Mouse (Mus musculus): ENCODE data around the gene Ncor2. TPM values are rescaled to one million over a fixed set of nuclear protein-coding genes. Genes with fewer than 3 reads are reported as not detected.

The Ncor2 gene
- total and polyA plus RNA-seq, 3 experiments = 5.0 to 46.8 TPM; not detected in 1

DNA sequence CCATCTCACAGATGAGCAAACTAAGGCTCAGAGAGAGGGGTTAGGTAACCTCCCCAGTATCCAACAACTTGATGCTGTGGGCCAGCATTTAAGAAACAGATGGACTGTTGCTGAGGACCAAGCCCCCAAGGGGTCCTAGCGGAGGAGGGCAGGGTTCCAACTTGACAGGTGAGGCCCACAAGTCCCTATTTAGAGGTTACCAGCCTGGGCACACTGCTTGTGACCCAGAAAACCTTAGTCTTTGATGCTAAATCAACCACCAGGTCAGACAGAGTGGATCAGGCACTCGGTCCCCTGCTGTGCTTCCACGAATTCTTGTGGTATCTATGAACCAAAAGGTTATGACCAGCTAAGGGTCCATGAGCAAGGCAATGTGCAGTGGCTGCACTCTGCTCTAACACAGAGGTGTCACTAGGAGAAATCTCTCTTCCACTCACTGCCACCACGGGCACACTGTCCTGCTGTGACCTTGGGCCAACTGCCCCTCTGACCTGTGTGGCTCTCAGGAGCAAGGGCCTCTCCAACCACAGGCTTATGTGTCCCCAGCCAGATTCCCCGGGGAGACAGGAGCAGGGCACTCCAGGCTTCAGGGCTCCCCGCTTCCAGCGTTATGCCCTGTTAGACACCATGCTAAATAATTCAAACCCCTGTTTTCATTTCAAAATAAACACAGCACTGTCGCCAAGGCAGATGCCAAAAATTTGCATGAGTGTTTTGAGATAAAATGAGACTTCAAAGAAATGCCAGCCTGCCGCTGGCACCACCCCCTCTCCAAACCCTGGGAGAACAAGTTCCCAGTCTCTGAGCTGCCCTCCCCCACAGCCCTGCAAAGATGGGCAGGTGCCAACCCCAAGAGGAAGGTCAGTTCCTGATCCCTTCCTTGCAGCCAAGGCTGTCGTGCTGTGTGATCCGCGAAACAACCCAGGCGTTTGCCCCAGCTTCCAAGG is 4.0 kb downstream of the Ncor2 start:
- H3K79me2 ChIP-seq (ENCODE audit: control insufficient read depth, insufficient read depth, low read length, poor library complexity) = peaks cover 82% of the 10 kb centered on the region
- no peak overlapping the region for H3K27ac ChIP-seq (ENCODE audit: control insufficient read depth, low read depth, low read length)
- no peaks in the 10 kb centered on the region for H3K9me3 ChIP-seq (replicated peaks; ENCODE audit: insufficient read depth, low read length)
- no peak for TF ChIP-seq MEF2A (IDR thresholded peaks at IDR 0.05; ENCODE audit: extremely low read depth, insufficient replicate concordance, low read depth, low read length, poor library complexity, severe bottlenecking)
- no peak for TF ChIP-seq KAT2A (conservative IDR thresholded peaks at IDR 0.05; ENCODE audit: low read depth, low read length)
- no peak for TF ChIP-seq CHD1 (IDR thresholded peaks at IDR 0.05; ENCODE audit: low read depth, low read length)
- TF ChIP-seq TBP (IDR thresholded peaks at IDR 0.05; ENCODE audit: low read depth, low read length) = no peak
- no peak for TF ChIP-seq NELFE (IDR thresholded peaks at IDR 0.05; ENCODE audit: low read depth, low read length)
- TF ChIP-seq EP300 (IDR thresholded peaks at IDR 0.05; ENCODE audit: low read depth in 1 of 2, low read length in 2 of 2) = no peak
- no peak for TF ChIP-seq USF2 (IDR thresholded peaks at IDR 0.05; ENCODE audit: borderline replicate concordance in 1 of 2, insufficient read depth in 1 of 2, low read depth in 1 of 2, low read length in 2 of 2)
- no peak for TF ChIP-seq MAFK (IDR thresholded peaks at IDR 0.05; ENCODE audit: borderline replicate concordance, low read depth, low read length)
- TF ChIP-seq MAZ (IDR thresholded peaks at IDR 0.05; ENCODE audit: low read depth, low read length) = no peak
- TF ChIP-seq POLR2AphosphoS2 (IDR thresholded peaks at IDR 0.05; ENCODE audit: low read length) = no peak
- TF ChIP-seq GABPA (IDR thresholded peaks at IDR 0.05; ENCODE audit: low read depth, low read length) = no peak
- TF ChIP-seq POLR2A (IDR thresholded peaks at IDR 0.05; ENCODE audit: control insufficient read depth in 1 of 2, insufficient read depth in 1 of 2, low read depth in 1 of 2, low read length in 2 of 2, poor library complexity in 1 of 2) = no peak
- no peak overlapping the region for H3K4me3 ChIP-seq (ENCODE audit: control insufficient read depth in 1 of 2, insufficient read depth in 1 of 2, low read depth in 2 of 2, low read length in 2 of 2)
- H3K4me1 ChIP-seq (ENCODE audit: control insufficient read depth in 1 of 2, insufficient read depth in 2 of 2, low read length in 2 of 2) = peaks cover 0 to 10% of the 10 kb centered on the region in 2 experiments; a peak in 2 of 4 replicates
- H3K36me3 ChIP-seq (ENCODE audit: control insufficient read depth in 1 of 2, insufficient read depth in 2 of 2, low read length in 2 of 2) = no peaks in the 10 kb centered on the region
- DNase-seq (ENCODE audit: low read depth, low spot score) = no peak
- no peak overlapping the region for H3K9ac ChIP-seq (ENCODE audit: control insufficient read depth, low read depth, low read length, poor library complexity, severe bottlenecking)
- H3K27me3 ChIP-seq (ENCODE audit: control insufficient read depth in 1 of 2, insufficient read depth in 2 of 2, low read length in 2 of 2) = no peaks in the 10 kb centered on the region

DNA sequence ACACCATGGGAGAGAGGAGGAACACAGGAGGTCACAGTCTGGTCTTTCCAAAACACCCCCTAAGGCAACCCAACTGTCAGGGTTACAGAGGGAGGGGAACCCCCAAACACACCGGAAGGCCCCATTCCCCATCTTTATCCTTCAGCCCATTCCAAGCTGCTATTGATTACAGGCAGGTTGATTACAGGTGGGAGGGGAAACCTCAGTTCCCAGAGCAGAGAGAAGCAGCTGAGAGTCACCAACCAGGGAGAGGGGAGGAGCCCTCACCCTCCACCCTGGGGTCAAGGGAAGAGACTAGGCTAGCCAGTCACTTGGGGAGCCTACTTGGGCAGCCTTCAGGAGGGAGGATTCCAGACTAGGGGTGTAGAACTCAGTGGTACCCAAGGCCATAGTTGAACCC is 5.2 kb downstream of the Ncor2 start:
- DNase-seq (ENCODE audit: low read depth, low spot score) = no peak
- Histone ChIP-seq H3K27me3 (ENCODE audit: control insufficient read depth in 1 of 2, insufficient read depth in 2 of 2, low read length in 2 of 2) (no peaks in the 10 kb centered on the region), H3K9ac (ENCODE audit: control insufficient read depth, low read depth, low read length, poor library complexity, severe bottlenecking) (no peak overlapping the region), H3K4me1 (ENCODE audit: control insufficient read depth in 1 of 2, insufficient read depth in 2 of 2, low read length in 2 of 2) (0 out of 4 replicates have a peak, but pooled peaks cover 0 to 7% of the 10 kb centered on the region in 2 experiments), H3K27ac (ENCODE audit: control insufficient read depth, low read depth, low read length) (no peak overlapping the region), H3K79me2 (ENCODE audit: control insufficient read depth, insufficient read depth, low read length, poor library complexity) (peaks cover 91% of the 10 kb centered on the region), H3K36me3 (ENCODE audit: control insufficient read depth in 1 of 2, insufficient read depth in 2 of 2, low read length in 2 of 2) (no peaks in the 10 kb centered on the region), H3K4me3 (ENCODE audit: control insufficient read depth in 1 of 2, insufficient read depth in 1 of 2, low read depth in 2 of 2, low read length in 2 of 2) (no peak overlapping the region), H3K9me3 (replicated peaks; ENCODE audit: insufficient read depth, low read length) (no peaks in the 10 kb centered on the region)
- no peak for TF ChIP-seq KAT2A (conservative IDR thresholded peaks at IDR 0.05; ENCODE audit: low read depth, low read length)
- TF ChIP-seq MEF2A (IDR thresholded peaks at IDR 0.05; ENCODE audit: extremely low read depth, insufficient replicate concordance, low read depth, low read length, poor library complexity, severe bottlenecking) = no peak
- TF ChIP-seq CHD1 (IDR thresholded peaks at IDR 0.05; ENCODE audit: low read depth, low read length) = no peak
- no peak for TF ChIP-seq TBP (IDR thresholded peaks at IDR 0.05; ENCODE audit: low read depth, low read length)
- no peak for TF ChIP-seq MAFK (IDR thresholded peaks at IDR 0.05; ENCODE audit: borderline replicate concordance, low read depth, low read length)
- no peak for TF ChIP-seq HCFC1 (IDR thresholded peaks at IDR 0.05; ENCODE audit: low read depth, low read length)
- TF ChIP-seq ZC3H11A (IDR thresholded peaks at IDR 0.05; ENCODE audit: low read depth, low read length) = no peak
- TF ChIP-seq CTCF (IDR thresholded peaks at IDR 0.05 in 2 of 3, conservative IDR thresholded peaks at IDR 0.05 in 1 of 3; ENCODE audit: control insufficient read depth in 1 of 3, insufficient read depth in 1 of 3, low read depth in 2 of 3, low read length in 3 of 3, poor library complexity in 1 of 3, severe bottlenecking in 1 of 3) = no peak
- no peak for TF ChIP-seq BHLHE40 (IDR thresholded peaks at IDR 0.05; ENCODE audit: borderline replicate concordance, low read depth, low read length)
- TF ChIP-seq GABPA (IDR thresholded peaks at IDR 0.05; ENCODE audit: low read depth, low read length) = no peak
- no peak for TF ChIP-seq ZKSCAN1 (IDR thresholded peaks at IDR 0.05; ENCODE audit: low read depth, low read length)
- no peak for TF ChIP-seq UBTF (IDR thresholded peaks at IDR 0.05; ENCODE audit: borderline replicate concordance, insufficient read depth, low read depth, low read length)
- no peak for TF ChIP-seq USF2 (IDR thresholded peaks at IDR 0.05; ENCODE audit: borderline replicate concordance in 1 of 2, insufficient read depth in 1 of 2, low read depth in 1 of 2, low read length in 2 of 2)
- no peak for TF ChIP-seq MAX (IDR thresholded peaks at IDR 0.05; ENCODE audit: low read length)
- no peak for TF ChIP-seq TCF12 (IDR thresholded peaks at IDR 0.05; ENCODE audit: low read depth, low read length)
- no peak for TF ChIP-seq GATA1 (IDR thresholded peaks at IDR 0.05; ENCODE audit: low read depth, low read length)
- TF ChIP-seq USF1 (IDR thresholded peaks at IDR 0.05; ENCODE audit: low read depth, low read length) = no peak
